Mouse (Mus musculus): ENCODE results near the gene Ppp1r9a. TPM values are rescaled to one million over a fixed set of nuclear protein-coding genes. Genes with fewer than 3 reads are reported as not detected.

Ppp1r9a gene
- polyA plus RNA-seq, 1 experiment from 2014 or later: 12.1 TPM

DNA sequence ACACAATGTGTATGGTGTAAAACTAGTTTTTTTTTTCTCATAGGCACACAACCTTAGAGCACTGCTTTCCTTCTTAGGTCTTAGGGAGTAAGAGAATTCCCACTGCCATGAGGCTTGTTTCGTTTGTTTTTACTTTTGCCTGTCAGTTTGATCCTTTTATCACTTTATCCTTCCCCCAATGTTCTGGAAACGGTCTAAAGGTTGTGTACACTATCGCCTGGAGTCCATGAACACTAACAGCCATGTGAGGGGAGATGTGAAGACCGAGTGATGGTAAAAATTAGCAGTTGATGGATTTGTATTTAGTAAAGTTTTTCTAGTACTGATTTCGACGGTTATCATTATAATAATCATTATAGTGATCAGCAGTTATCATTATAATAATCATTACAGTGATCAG, 232.3 kb downstream of the Ppp1r9a start:
- in situ Hi-C loops (cut with MboI; ENCODE audit: low pct_unique_long_range_greater_than_20kb): no loop called here
- ChIA-PET POLR2A (no interaction called here), CTCF (no interaction called here)
- H3K27me3 ChIP-seq: no peaks in the 10 kb centered on the region
- ATAC-seq (no peak), DNase-seq (ENCODE audit: low read depth, low spot score) (no peak)
- no peak for TF ChIP-seq CTCF (IDR thresholded peaks at IDR 0.05)

DNA sequence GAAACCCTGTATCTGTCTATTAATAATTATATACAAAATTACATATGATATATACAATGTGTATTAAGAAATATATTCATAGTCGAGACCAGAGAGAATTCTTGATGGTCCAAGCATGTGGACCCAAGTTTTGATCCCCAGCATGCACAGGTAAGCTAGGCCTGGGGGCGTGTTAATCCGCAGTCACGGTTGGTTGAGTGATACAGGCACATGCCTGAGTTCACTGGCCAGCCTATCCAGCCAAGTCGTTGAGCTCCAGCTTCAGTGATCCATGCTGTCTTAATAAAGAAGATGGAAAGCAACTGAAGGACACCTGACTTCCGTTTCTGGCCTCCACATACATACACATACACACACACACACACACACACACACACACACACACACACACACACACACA, 233.3 kb downstream of the Ppp1r9a start:
- CTCF ChIA-PET: no interaction called here
- TF ChIP-seq CTCF (IDR thresholded peaks at IDR 0.05): no peak

DNA sequence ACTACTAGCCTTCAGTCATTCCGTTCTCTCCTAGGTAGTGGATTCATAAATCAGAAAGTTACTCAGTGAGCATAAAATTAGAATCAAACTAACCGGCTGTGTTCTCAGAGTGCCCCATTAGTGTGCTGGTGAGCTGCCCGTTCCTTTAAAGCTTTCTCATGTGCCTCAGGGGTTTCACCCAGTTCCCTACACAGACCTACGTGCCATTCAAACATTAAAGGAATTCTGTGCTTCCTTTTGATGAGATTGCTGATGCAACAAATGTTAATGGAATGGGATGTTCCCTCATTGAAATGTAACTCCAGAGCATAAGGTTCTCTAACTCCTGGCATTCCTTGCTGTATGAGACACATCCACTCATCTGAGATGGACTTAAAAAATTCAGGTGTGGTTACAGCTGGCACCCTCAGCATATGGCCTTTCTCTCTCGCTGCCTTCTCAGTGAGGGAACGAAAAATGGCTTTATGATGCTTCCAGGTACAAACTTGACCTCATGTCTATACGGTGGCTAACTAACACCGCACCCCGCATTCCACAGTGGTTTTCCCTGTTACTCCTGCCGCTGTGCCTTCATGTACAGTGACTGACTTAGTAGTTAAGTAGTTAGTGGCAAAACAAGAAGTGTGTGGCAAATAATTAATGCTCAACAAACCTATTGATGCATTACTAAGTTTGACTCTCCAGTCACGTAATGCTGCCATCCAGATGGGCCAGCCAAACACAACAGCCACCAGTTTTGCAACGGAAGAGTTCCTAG, 236.3 kb downstream of the Ppp1r9a start:
- no peak for TF ChIP-seq CTCF (IDR thresholded peaks at IDR 0.05)
- no peaks in the 10 kb centered on the region for H3K27me3 ChIP-seq
- peak; percentile 69 for ATAC-seq
- POLR2A ChIA-PET: interaction anchor here (0.5 kb wide), 1 partner anchor 57 kb away, joined by 3 read pairs; no protein-coding TSS in a partner anchor
- CTCF ChIA-PET: interaction anchor here (1.0 to 1.5 kb wide), 4 partner anchors 16 to 243 kb away, joined by 3 to 5 read pairs (median 3); partner anchors contain the start of gene Pon2
- DNase-seq (ENCODE audit: low read depth, low spot score): peak; percentile 57
- in situ Hi-C loops (cut with MboI; ENCODE audit: low pct_unique_long_range_greater_than_20kb): no loop called here

More for the DNA sequence above, 233.3 kb downstream of the Ppp1r9a start:
- DNase-seq (ENCODE audit: low read depth, low spot score) (no peak), ATAC-seq (no peak)
- no peaks in the 10 kb centered on the region for H3K27me3 ChIP-seq
- in situ Hi-C loops (cut with MboI; ENCODE audit: low pct_unique_long_range_greater_than_20kb): no loop called here
- POLR2A ChIA-PET: no interaction called here

DNA sequence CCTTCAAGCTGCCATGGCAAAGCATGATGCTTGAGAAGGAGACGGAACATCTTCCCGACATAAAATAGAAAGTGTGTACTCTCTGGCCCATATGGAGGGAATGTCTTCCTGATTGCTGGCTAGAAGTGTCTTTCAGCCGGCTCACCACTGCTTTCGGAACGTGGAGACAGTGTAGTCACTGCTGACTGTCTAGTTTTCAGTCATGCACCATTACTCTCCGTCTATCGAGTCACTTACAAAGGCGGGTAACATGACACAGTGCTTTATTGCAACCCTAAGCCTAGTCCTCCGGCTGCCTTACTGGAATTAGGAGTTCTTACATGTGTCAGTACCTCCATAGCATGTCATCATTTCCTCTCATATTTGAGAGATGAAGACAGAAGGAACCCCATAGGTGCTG, 236.9 kb downstream of the Ppp1r9a start:
- POLR2A ChIA-PET: no interaction called here
- no peak for TF ChIP-seq CTCF (IDR thresholded peaks at IDR 0.05)
- in situ Hi-C loops (cut with MboI; ENCODE audit: low pct_unique_long_range_greater_than_20kb): no loop called here
- DNase-seq (ENCODE audit: low read depth, low spot score) (peak; percentile 61), ATAC-seq (peak; percentile 92)
- CTCF ChIA-PET: no interaction called here
- H3K27me3 ChIP-seq: no peaks in the 10 kb centered on the region

DNA sequence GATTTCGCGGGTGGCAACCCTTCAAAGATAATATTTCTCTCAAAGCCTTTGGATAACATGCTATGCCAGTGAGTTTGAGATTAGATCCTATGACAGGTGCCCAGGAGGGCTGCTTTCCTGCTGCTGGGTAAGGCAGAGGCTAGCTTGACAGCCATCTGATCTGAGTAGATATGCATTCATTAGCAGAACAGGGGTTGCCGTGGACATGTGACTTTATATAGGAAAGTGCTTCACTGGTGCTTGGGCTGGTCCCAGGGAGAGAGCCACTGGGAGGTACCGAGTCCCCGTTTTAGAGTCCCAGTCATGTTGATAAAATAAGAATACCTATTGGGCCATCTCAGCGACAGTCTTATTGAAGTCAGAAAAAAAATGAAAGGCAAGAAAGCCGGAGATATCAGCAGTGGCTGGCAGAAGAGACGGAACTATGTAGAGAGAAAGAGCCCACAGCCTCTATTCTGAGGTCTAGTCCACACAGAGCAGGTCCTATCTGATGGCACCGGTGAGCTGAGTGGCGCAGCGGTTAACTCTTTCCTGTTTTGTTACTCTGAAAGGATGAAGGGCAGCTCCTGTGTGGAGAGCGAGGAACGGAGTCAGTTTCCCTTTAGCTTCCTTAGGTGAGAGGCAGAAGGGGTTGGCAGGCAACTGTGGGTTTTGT, 244.9 kb downstream of the Ppp1r9a start:
- no peak for TF ChIP-seq CTCF (IDR thresholded peaks at IDR 0.05)
- no peak for ATAC-seq
- CTCF ChIA-PET: interaction anchor here (0.8 kb wide), 1 partner anchor 20 kb away, joined by 3 read pairs; no protein-coding TSS in a partner anchor
- POLR2A ChIA-PET: no interaction called here
- in situ Hi-C loops (cut with MboI; ENCODE audit: low pct_unique_long_range_greater_than_20kb): no loop called here
- DNase-seq (ENCODE audit: low read depth, low spot score): no peak
- H3K27me3 ChIP-seq: no peaks in the 10 kb centered on the region

DNA sequence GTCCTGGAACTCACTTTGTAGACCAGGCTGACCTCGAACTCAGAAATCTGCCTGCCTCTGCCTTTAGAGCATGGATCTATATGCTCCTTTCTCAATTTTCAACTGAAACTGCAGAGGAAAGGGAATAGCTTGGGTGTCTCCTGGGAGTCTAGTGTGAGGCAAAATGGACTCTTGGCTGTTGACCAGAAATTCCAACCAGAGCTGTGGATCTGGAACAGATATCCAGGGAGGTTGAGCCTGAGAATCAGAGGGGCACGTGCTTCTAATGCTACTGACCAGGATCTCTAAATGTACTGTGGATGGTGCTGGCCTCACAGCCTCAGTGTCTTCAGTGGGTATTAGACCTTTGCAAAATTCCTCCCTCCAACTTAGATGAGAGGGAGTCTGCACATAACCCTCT, 247.2 kb downstream of the Ppp1r9a start:
- TF ChIP-seq CTCF (IDR thresholded peaks at IDR 0.05): no peak
- POLR2A ChIA-PET: interaction anchor here (0.6 kb wide), 1 partner anchor 774 kb away, joined by 4 read pairs; no protein-coding TSS in a partner anchor
- ATAC-seq (no peak), DNase-seq (ENCODE audit: low read depth, low spot score) (no peak)
- CTCF ChIA-PET: no interaction called here
- H3K27me3 ChIP-seq: no peaks in the 10 kb centered on the region
- in situ Hi-C loops (cut with MboI; ENCODE audit: low pct_unique_long_range_greater_than_20kb): no loop called here

GRCm38 (mm10) chr6:5151171-5151570, 248.5 kb downstream of the Ppp1r9a start:
- CTCF ChIA-PET: interaction anchor here (0.7 to 2.2 kb wide), 3 partner anchors 21 to 27 kb away, joined by 3 to 5 read pairs (median 4); no protein-coding TSS in a partner anchor
- in situ Hi-C loops (cut with MboI; ENCODE audit: low pct_unique_long_range_greater_than_20kb): no loop called here
- ATAC-seq (peak; percentile 60), DNase-seq (ENCODE audit: low read depth, low spot score) (no peak)
- POLR2A ChIA-PET: no interaction called here
- TF ChIP-seq CTCF (IDR thresholded peaks at IDR 0.05): no peak
- no peaks in the 10 kb centered on the region for H3K27me3 ChIP-seq

DNA sequence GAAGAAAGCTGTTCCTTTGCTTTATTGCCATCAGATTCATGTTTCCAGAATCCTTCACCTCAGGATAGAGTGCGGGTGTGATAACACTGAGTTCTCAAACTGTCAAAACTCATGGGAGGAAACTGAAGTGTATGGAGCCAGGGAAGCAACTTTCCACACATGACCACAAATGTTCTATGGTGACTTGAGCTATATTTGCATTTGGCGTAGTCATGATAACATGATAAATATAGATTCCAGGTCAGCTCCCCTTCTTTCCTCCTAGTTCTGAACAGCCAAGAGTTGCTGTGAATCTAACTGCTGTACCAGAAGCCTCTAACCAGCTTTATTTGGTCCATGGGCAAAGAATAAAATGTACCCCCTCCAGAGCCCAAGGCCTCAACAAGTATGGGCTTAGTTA, 249.5 kb downstream of the Ppp1r9a start:
- CTCF ChIA-PET: interaction anchor here (1.6 to 2.2 kb wide), 2 partner anchors 25 to 26 kb away, joined by 4 to 5 read pairs; no protein-coding TSS in a partner anchor
- TF ChIP-seq CTCF (IDR thresholded peaks at IDR 0.05): no peak
- no peaks in the 10 kb centered on the region for H3K27me3 ChIP-seq
- DNase-seq (ENCODE audit: low read depth, low spot score) (no peak), ATAC-seq (no peak)
- POLR2A ChIA-PET: no interaction called here
- in situ Hi-C loops (cut with MboI; ENCODE audit: low pct_unique_long_range_greater_than_20kb): no loop called here

DNA sequence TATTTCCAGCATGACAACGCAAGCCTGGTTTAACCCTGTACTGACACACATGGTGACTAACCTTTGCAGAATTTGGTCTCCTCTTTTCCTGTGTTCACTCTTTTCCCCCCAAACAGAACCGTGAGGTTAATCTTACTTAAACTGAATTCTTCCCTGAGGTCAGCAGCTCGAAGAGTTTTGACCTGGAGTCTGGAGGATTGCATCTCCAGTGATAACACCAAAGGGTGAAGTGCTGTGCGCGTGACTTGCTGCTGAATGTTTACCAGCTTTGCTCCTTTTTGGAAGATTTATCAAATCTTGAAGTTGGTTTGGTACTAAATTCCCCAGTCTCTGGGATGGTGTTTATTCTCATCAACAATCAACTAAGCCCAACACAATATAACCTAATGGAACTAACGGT, 252.1 kb downstream of the Ppp1r9a start:
- no peak for TF ChIP-seq CTCF (IDR thresholded peaks at IDR 0.05)
- no peak for DNase-seq (ENCODE audit: low read depth, low spot score)
- ATAC-seq: no peak
- in situ Hi-C loops (cut with MboI; ENCODE audit: low pct_unique_long_range_greater_than_20kb): no loop called here
- POLR2A ChIA-PET: no interaction called here
- CTCF ChIA-PET: no interaction called here
- H3K27me3 ChIP-seq: no peaks in the 10 kb centered on the region

- ChIA-PET CTCF (no interaction called here), POLR2A (interaction anchor here (0.6 kb wide), 1 partner anchor 119 kb away, joined by 3 read pairs; no protein-coding TSS in a partner anchor)
- DNase-seq (ENCODE audit: low read depth, low spot score) (no peak), ATAC-seq (no peak)
- no peak for TF ChIP-seq CTCF (IDR thresholded peaks at IDR 0.05)
- no peaks in the 10 kb centered on the region for H3K27me3 ChIP-seq
- in situ Hi-C loops (cut with MboI; ENCODE audit: low pct_unique_long_range_greater_than_20kb): no loop called here
Measured at GRCm38 (mm10) chr6:5155313-5155927, 252.7 kb downstream of the Ppp1r9a start.

All from Patski (cell line).